Mouse (Mus musculus): ENCODE results near the gene Mief2.

DNA sequence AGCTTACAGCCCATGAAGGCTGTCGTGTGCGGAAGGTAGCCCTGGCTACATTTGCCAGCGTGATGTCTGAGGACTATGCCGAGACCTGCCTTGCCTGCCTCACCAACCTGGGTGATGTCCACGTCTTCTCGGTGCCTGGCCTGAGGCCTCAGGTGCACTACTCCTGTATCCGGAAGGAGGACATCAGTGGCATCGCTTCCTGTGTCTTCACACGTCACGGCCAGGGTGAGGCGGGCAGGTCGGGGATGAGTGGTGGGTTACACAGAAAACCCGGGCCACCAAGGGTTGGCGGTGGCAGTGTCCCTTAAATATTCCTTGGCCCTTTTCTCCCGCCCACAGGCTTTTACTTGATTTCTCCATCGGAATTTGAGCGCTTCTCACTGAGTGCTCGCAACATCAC is 16.2 kb upstream of the Mief2 start:
- TF ChIP-seq POLR2A (IDR thresholded peaks at IDR 0.05; ENCODE audit: insufficient read depth, low read depth, low read length) (no peak), CTCF (IDR thresholded peaks at IDR 0.05; ENCODE audit: insufficient read depth, low read depth, low read length) (no peak)

Data from olfactory bulb, adult 2 months (tissue).